Mouse (Mus musculus) cerebellum, adult 2 months (tissue): ENCODE measurements around the gene Gnl1.

Experiments
- CTCF ChIP-seq: fragments of 200-500 bp; IDR thresholded peaks from 2 replicates; pipeline ENCODE4 v1.5.1; 2011; ENCODE audit warnings: low read depth, mild to moderate bottlenecking, control low read depth, low read length, moderate library complexity, borderline replicate concordance; ENCODE audit not compliant: insufficient read depth
- POLR2A ChIP-seq: fragments of 200-500 bp; IDR thresholded peaks from 2 replicates; pipeline ENCODE4 v1.6.1; 2011; ENCODE audit warnings: low read length, control low read depth, borderline replicate concordance; ENCODE audit not compliant: insufficient read depth

DNA sequence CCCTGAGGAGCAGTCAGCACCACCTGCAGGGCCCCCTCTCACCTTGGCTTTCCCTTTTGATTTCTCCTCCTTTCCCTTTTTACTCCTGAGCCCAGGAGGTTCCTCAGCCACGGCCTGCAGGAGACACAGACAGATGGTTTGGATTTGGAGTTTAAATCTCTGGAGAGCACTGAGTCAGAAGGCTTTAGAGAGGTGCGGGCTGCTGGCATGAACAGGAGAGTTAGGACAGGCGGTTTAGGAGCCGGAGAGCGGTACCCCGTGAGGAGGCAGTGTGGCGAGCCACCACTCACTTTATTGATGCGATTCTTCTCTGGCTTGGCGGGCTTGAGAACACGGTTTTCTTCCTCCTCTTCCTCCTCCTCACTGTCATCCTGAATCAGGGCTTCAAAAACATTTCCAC, 16.4 kb upstream of the Gnl1 start:
- no peak for TF ChIP-seq CTCF
- TF ChIP-seq POLR2A, result no peak
